Mouse (Mus musculus): ENCODE data around the gene Prdm8.
A peak's percentile ranks its signal among the peaks of the same experiment; 100 is the strongest.

Prdm8 gene

DNA sequence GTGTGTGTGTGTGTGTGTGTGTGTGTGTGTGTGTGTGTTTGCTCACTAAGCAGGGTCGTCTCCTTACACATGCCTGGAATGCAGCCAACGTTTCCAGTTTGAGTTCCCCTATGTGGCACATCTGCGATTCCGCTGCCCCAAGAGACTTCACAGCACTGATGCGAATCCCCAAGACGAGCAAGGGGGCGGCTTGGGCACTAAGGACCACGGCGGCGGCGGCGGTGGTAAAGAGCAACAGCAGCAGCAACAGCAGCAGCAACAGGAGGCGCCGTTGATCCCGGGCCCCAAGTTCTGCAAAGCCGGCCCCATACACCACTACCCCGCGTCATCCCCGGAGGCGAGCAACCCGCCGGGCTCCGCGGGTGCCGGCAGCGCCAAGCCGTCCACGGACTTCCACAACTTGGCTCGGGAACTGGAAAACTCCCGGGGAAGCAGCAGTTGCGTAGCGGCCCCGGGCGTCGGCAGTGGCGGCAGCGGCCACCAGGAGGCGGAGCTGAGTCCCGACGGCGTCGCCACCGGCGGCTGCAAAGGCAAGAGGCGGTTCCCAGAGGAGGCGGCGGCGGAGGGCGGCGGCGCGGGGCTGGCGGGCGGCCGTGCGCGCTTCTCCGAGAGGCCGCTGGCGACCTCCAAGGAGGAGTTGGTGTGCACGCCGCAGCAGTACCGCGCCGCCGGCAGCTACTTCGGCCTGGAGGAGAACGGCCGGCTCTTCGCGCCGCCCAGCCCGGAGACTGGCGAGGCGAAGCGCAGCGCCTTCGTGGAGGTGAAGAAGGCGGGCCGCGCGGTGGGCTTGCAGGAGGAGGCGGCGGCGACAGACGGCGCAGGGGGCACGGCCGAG, 18.2 kb downstream of the Prdm8 start:
- peak in 1 of 2 experiments; percentile 76 for DNase-seq (ENCODE audit: low spot score in 2 of 2)

GRCm38 (mm10) chr5:98185806-98186751, 19.1 kb downstream of the Prdm8 start:
- DNase-seq (ENCODE audit: low spot score in 2 of 2) = no peak

- DNase-seq (ENCODE audit: low spot score in 2 of 2) = no peak
Observed at GRCm38 (mm10) chr5:98189181-98190180, 22.5 kb downstream of the Prdm8 start.

GRCm38 (mm10) chr5:98192295-98192983, 25.4 kb downstream of the Prdm8 start:
- no peak for DNase-seq (ENCODE audit: low spot score in 2 of 2)

DNA sequence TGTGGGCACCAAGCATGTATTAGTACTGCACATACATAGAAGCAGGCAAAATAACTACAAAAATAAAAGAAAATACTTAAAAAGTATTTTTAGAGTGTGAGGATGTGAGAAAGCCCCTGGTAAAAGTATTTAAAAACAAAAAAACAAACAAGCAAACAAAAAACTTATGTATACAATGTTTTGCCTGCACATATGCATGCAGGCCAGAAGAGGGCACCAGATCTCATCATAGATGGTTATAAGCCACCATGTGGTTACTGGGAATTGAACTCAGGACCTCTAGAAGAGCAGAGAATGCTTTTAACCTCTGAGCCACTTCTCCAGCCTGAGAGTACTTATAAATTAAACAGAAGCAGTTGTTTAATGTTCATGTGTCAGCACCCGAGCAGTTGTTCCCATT, 28.0 kb downstream of the Prdm8 start:
- DNase-seq (ENCODE audit: low spot score in 2 of 2) = no peak

DNA sequence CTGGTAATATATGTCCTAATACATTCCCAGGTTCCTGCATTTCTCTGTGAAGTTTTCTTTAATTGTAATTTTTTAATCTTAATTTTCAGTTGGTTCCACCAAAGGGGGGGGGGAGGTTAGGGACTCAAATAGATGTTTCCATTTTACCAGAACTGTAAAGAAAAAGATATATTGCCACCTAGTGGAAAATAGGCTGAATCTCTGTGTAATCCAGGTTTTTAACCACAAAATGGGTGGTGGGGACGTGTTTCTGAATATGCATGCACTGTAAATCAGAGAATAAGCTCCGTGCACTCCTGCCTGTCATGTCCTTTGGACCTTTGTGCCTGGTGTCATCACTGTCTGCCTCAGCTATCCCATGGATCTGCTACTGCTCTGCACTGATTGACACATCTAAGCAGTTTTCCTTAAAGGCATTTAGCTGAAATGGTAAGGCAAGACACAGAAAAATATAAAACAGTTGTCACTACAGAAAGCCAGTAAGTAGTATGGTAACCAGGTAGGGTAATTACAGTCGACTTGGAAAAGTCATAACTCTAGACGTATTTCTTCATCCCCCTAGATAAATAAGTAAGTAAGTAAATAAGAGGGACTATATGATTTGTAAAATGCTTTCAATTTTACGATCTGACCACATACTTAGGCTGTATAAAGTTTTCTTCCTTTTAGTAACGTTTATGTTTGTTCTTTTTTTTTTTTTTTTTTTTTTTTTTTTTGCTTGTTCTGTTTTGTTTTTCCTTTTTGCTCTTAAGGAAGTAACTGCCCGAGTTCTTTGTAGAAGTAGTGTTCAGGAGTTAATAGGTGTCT, 31.6 kb downstream of the Prdm8 start:
- no peak for DNase-seq (ENCODE audit: low spot score in 2 of 2)

GRCm38 (mm10) chr5:98199219-98199552, 32.2 kb downstream of the Prdm8 start:
- DNase-seq (ENCODE audit: low spot score in 2 of 2) = no peak

DNA sequence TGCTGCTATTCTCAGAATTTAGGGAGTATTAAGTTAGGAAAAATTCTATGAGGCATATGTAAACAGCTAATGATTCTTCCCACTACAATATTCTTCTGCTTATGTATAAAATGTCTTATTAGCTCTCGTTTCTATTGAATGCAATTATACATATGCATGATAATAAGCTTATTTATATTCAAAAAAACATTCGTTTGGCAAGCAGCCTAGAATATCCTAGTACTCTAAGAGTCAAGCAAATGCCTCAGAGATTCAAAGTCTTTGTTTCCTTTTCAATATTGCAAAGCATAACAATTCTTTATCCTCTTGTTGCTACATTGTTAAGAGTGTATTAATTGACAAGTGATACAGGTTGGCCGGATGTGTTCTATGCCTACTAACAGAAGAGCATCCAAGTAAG, 34.6 kb downstream of the Prdm8 start:
- DNase-seq (ENCODE audit: low spot score in 2 of 2) = no peak

DNA sequence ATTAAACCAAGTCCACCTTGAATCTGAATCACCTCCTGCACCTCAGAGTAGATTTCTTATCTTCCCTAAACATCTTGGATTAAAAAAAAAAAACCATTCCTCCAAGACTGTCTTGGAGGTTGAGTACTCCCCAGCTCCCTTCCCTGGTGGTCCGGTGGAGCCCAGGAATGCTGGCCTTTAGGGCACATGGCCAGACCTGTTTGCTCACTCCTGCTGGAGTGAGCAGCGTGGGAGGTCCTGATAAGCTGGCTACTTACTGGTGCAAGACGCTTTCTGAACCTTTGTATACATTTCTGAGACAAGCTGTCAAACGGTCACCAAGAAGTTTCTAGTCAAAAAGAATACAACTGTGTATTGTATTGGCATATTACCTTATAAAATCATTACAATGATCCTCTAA, 36.0 kb downstream of the Prdm8 start:
- no peak for DNase-seq (ENCODE audit: low spot score in 2 of 2)

DNA sequence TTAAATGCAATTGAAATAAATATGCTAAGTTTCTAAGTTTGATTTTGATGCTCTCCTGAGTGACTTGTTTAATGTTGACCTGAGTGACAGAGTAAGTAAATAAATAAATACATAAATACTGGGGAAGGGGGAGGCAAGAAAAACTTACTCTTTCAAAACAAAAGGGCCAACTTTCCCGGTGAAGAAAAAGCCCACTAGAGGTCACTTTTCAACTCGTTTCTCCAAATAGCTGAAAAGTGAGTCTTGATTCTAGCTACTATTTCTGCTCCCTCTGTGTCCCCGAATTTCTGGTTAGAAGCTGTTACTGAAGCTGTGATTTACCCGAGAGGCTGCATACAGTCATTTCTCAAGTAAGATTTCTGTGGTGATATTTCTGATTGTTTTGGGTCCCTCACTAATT, 45.5 kb downstream of the Prdm8 start:
- DNase-seq (ENCODE audit: low spot score in 2 of 2) = no peak

- DNase-seq (ENCODE audit: low spot score in 2 of 2) = no peak
Observed at GRCm38 (mm10) chr5:98221956-98222355, 55.0 kb downstream of the Prdm8 start.

GRCm38 (mm10) chr5:98226710-98227109, 59.7 kb downstream of the Prdm8 start:
- DNase-seq (ENCODE audit: low spot score in 2 of 2) = no peak

DNA sequence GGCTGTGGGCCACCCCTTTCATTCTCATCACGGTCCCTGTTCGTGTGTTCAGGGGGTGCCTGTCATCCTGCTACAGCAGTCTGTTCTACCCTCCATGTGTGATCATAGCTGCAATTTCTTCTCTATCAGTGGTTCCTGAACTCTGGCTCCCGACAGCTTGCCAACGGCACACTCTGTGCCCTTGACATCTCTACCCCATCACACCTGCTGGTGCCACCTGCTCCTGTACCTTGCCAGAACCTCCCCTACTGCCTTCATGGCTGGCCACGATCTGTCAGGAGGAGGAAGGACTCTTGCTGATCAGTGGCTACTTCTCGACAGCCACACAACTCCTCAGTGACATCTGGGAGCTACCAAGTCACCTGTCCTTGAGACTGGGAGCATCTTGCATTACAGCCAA, 62.5 kb downstream of the Prdm8 start:
- no peak for DNase-seq (ENCODE audit: low spot score in 2 of 2)

GRCm38 (mm10) chr5:98238466-98238865, 71.5 kb downstream of the Prdm8 start:
- DNase-seq (ENCODE audit: low spot score in 2 of 2) = no peak
